Mouse (Mus musculus) spleen, adult 18-20 months (tissue): ENCODE measurements around the gene Spock1.

Source experiments
- DNase-seq, 2 experiments: peaks; one replicate each; pipeline ENCODE4 v3.0.0; 2022; ENCODE audit warnings: mixed read lengths in 2 of 2

Gene Spock1

DNA sequence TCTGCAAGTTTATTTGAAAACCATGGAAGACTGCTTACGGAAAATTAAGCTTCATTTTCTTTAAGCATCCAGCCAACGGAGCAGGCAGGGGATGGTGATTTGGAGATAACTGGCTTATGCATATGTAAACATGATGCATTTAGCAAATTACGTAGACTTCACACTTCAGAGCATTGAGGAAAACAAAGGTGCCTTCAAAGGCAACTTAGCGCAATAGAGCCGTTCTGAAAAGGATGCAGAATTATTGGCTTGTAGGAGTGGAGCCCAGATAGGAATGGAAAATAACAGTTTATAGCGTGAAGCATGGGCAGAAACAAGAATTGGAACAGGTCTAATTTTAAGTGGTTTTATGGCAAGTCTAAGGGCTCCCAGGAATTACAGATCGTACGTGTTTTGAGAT, 448.2 kb downstream of the Spock1 start:
- DNase-seq, result no peak

DNA sequence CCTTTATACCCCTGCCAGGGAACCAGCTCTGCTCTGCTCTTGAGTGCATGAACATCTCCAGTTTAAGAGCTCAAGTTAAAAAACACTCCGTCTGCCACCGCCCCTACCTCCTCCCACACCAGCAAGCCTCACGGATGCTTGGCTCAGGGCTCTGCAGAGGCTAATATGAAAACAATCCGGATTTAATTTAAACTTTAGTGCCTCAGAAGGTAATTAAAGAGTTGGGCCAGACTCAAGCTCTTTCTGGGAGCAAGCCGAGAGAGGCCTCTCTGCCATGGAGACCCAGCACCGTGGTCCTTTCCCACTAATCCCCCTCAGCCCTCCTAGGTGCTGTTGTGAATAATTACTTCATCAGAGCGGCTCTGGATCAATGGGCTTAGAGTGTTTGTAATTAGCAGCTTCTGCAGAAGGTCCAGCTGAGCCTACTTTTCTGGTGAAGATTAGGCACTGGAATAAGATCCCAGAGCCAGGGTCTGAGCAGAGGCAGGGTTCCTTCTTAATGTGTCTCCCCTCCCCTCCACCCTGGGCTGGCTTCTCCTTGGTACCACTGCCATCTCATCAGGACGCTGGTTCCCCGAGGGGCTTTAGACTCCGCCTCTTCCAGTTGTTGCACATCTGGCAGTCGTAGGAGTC, 457.8 kb downstream of the Spock1 start:
- DNase-seq, result no peak

GRCm38 (mm10) chr13:57448906-57449305, 459.2 kb downstream of the Spock1 start:
- no peak for DNase-seq

- DNase-seq, result no peak
Measured at GRCm38 (mm10) chr13:57444977-57445376, 463.2 kb downstream of the Spock1 start.

- DNase-seq, result no peak
Measured at GRCm38 (mm10) chr13:57440111-57440510, 468.0 kb downstream of the Spock1 start.

DNA sequence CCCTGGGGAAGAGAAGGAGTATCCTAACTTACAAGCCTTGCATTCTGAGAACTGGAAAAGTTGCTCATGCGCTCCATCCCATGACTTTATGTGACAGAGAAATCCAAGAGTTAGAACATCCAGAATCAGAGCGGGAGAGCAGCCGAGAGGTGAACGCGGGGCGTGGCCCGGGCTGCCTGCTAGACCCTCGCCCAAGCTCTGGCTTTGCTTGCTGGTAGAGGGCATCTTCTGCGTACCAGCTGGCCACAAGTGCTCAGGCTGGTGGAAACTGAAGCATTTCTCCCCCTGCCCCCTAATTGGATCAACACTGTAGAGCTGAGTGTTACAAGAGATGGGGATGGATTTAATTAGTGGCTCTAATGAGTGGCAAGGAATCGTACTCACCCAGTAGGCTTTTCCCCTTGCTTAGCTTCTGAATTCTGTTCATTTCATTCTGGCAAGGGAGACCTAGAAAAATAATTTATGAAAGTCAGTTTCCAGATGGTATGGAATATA, 472.4 kb downstream of the Spock1 start:
- DNase-seq, result no peak

DNA sequence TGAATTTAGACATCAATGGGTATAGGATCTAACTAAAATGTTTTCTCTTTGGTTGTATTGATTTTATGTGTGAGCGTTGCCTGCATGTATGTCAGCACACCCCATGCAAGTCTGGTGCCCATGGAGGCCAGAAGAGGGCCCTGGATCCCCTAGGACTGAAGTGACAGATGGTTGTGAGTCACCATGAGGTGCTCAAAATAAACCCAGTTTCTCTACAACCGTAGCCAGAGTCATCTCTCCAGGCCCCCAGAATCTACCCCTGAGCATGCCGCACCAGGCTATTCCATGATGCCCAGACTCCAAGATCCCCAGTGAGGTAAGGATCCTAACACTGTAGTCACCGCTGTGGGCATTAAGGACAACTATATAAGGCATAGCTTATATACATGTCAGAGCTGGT, 474.3 kb downstream of the Spock1 start:
- DNase-seq, result no peak

- DNase-seq, result no peak
Measured at GRCm38 (mm10) chr13:57431815-57432214, 476.3 kb downstream of the Spock1 start.

DNA sequence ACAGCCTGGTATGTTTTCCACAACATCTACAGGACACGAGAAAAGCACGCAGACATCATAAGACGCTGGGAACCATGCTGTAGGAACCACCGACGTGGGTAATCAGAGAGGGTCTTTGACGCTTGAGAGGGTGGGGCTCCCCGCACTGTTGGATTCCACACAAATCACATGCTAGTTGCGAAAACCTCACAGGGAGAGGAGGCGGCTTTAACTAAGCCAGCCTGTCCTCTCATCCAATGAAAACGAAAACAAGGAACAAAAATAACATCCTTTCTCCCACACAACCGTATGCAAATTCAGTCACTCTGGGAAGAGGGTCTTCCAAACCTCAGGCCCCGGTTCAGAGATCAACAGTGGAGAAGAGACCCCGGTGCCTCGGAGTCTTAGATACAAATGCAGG, 479.3 kb downstream of the Spock1 start:
- no peak for DNase-seq

GRCm38 (mm10) chr13:57418781-57419180, 489.4 kb downstream of the Spock1 start:
- no peak for DNase-seq

DNA sequence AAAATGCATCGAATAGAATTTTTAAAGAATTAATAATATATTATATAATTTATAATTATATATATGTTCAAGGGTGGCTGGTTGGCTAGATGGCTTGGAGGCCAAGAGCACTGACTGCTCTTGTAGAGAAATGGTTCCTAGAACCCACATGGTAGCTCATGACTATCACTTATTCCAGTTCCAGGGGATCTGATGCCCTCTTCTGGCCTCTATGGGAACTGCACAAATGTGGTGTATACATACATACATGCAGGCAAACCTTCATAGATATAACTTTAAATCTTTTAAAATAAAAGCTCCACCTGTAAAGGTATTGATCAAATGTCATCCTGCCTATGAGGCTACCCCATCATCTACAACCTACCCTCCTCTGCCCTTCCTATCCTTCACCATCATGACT, 493.4 kb downstream of the Spock1 start:
- DNase-seq, result no peak

GRCm38 (mm10) chr13:57407666-57408065, 500.5 kb downstream of the Spock1 start:
- no peak for DNase-seq

GRCm38 (mm10) chr13:57402386-57402785, 505.7 kb downstream of the Spock1 start:
- no peak for DNase-seq

DNA sequence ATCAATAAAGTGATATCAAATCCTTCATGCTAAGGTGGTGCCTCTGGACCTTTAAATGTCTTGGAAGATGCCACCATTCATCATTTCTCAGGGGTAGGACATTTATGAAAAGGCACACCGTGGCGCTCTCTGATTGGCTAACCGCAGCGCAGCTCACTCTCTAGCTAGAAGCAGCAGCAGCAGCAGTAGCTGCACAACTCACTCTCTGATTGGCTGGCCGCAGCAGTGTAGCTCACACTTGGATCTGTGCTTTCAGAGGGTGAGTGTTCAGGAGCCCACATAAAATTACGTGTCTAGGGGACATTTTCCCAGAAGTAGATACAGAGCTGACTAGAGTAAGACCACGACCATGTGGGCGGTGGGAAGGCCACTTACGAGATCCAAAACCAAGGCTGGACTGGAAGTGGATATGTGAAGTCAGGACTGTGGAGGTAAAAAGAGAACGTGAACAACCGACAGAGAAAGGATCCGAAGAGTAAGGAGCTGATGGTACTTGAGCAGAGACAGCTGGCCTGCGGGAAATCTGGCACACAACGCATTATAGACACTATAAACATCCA, 535.9 kb downstream of the Spock1 start:
- DNase-seq, result no peak
